Mouse (Mus musculus): ENCODE results near the gene Wnt10a. TPM values are rescaled to one million over a fixed set of nuclear protein-coding genes. Genes with fewer than 3 reads are reported as not detected.

Wnt10a gene
- total RNA-seq (2021): 1 to 10 TPM; 6.6 to 9.4 TPM

- no peak for DNase-seq (ENCODE audit: low spot score in 2 of 2)
- intact Hi-C loops (cut with DNase I): no loop called here
These were observed at the start of gene Wnt10a for GRCm38 (mm10) chr1:74791249-74791648. Wnt10a (plus strand) TSS chr1:74791516.

GRCm38 (mm10) chr1:74747335-74747734 is 44.0 kb upstream of the Wnt10a start:
- no peak for DNase-seq (ENCODE audit: low spot score in 2 of 2)
- intact Hi-C loops (cut with DNase I): no loop called here

- intact Hi-C loops (cut with DNase I): no loop called here
- peak; percentile 28 to 44 for DNase-seq (ENCODE audit: low spot score in 2 of 2)
These were observed 42.6 kb upstream of the Wnt10a start, which contains the start of gene Prkag3 for GRCm38 (mm10) chr1:74748643-74749271. Prkag3 (minus strand) TSS chr1:74749221.

- intact Hi-C loops (cut with DNase I): no loop called here
- peak in 1 of 2 experiments; percentile 23 for DNase-seq (ENCODE audit: low spot score in 2 of 2)
These were observed 42.0 kb upstream of the Wnt10a start for GRCm38 (mm10) chr1:74749301-74749700.

- intact Hi-C loops (cut with DNase I): loop anchor here (10.0 kb wide), 1 partner anchor 106 kb away; no protein-coding TSS in a partner anchor
- peak in 1 of 2 experiments; percentile 52 for DNase-seq (ENCODE audit: low spot score in 2 of 2)
These were observed 40.6 kb upstream of the Wnt10a start for GRCm38 (mm10) chr1:74750683-74751082.

GRCm38 (mm10) chr1:74752150-74752549 is 39.2 kb upstream of the Wnt10a start:
- intact Hi-C loops (cut with DNase I): loop anchor here (10.0 kb wide), 1 partner anchor 107 kb away; no protein-coding TSS in a partner anchor
- no peak for DNase-seq (ENCODE audit: low spot score in 2 of 2)

- intact Hi-C loops (cut with DNase I): loop anchor here (10.0 kb wide), 1 partner anchor 108 kb away; no protein-coding TSS in a partner anchor
These were observed 38.5 kb upstream of the Wnt10a start for GRCm38 (mm10) chr1:74752833-74753232.

GRCm38 (mm10) chr1:74753266-74753974 is 37.9 kb upstream of the Wnt10a start:
- intact Hi-C loops (cut with DNase I): loop anchor here (10.0 kb wide), 1 partner anchor 109 kb away; no protein-coding TSS in a partner anchor
- DNase-seq (ENCODE audit: low spot score in 2 of 2): peak in 1 of 2 experiments; percentile 18

More at GRCm38 (mm10) chr1:74752833-74753232, 38.5 kb upstream of the Wnt10a start:
- DNase-seq (ENCODE audit: low spot score in 2 of 2): no peak

- intact Hi-C loops (cut with DNase I): loop anchor here (10.0 kb wide), 1 partner anchor 109 kb away; no protein-coding TSS in a partner anchor
- no peak for DNase-seq (ENCODE audit: low spot score in 2 of 2)
These were observed 37.0 kb upstream of the Wnt10a start for GRCm38 (mm10) chr1:74754175-74754785.

- intact Hi-C loops (cut with DNase I): loop anchor here (5.0 to 10.0 kb wide), 3 partner anchors 115 to 297 kb away; no protein-coding TSS in a partner anchor
- DNase-seq (ENCODE audit: low spot score in 2 of 2): peak; percentile 63 to 70
These were observed 31.5 kb upstream of the Wnt10a start for GRCm38 (mm10) chr1:74759773-74760172.

GRCm38 (mm10) chr1:74763081-74763480 is 28.2 kb upstream of the Wnt10a start:
- DNase-seq (ENCODE audit: low spot score in 2 of 2): peak; percentile 63 to 81
- intact Hi-C loops (cut with DNase I): loop anchor here (5.0 kb wide), 1 partner anchor 254 kb away; no protein-coding TSS in a partner anchor

- no peak for DNase-seq (ENCODE audit: low spot score in 2 of 2)
- intact Hi-C loops (cut with DNase I): no loop called here
These were observed 20.4 kb upstream of the Wnt10a start for GRCm38 (mm10) chr1:74770727-74771466.

GRCm38 (mm10) chr1:74771467-74771844 is 19.9 kb upstream of the Wnt10a start:
- no peak for DNase-seq (ENCODE audit: low spot score in 2 of 2)
- intact Hi-C loops (cut with DNase I): no loop called here

GRCm38 (mm10) chr1:74771845-74771930 is 19.6 kb upstream of the Wnt10a start, which contains the start of gene Wnt6:
Wnt6 (plus strand) TSS chr1:74771892.
- DNase-seq (ENCODE audit: low spot score in 2 of 2): no peak
- intact Hi-C loops (cut with DNase I): no loop called here

GRCm38 (mm10) chr1:74771931-74772620 is 19.2 kb upstream of the Wnt10a start:
- intact Hi-C loops (cut with DNase I): no loop called here
- no peak for DNase-seq (ENCODE audit: low spot score in 2 of 2)

GRCm38 (mm10) chr1:74773136-74773535 is 18.2 kb upstream of the Wnt10a start:
- DNase-seq (ENCODE audit: low spot score in 2 of 2): peak; percentile 26 to 85
- intact Hi-C loops (cut with DNase I): no loop called here

GRCm38 (mm10) chr1:74774062-74774461 is 17.3 kb upstream of the Wnt10a start:
- no peak for DNase-seq (ENCODE audit: low spot score in 2 of 2)
- intact Hi-C loops (cut with DNase I): no loop called here

GRCm38 (mm10) chr1:74775816-74776215 is 15.5 kb upstream of the Wnt10a start:
- DNase-seq (ENCODE audit: low spot score in 2 of 2): no peak
- intact Hi-C loops (cut with DNase I): no loop called here

- intact Hi-C loops (cut with DNase I): no loop called here
- DNase-seq (ENCODE audit: low spot score in 2 of 2): no peak
These were observed 12.3 kb upstream of the Wnt10a start for GRCm38 (mm10) chr1:74778934-74779486.
